Mouse (Mus musculus) kidney, embryonic 16.5 days (tissue): ENCODE results near the gene Nap1l5. TPM values are rescaled to one million over a fixed set of nuclear protein-coding genes. Genes with fewer than 3 reads are reported as not detected.

Source experiments
- ATAC-seq: fragments of 200-750 bp; cut with Nextera tagmentation; 2 replicates; pipeline ENCODE4 v1.8.0; 2017; ENCODE audit warnings: moderate TSS enrichment; ENCODE audit not compliant: low FRiP score, low TSS enrichment
- H3K27ac ChIP-seq: fragments of 300-500 bp; sonication (generic); 2 replicates; pipeline ENCODE4 v1.5.1; 2014; ENCODE audit warnings: low read length
- H3K27me3 ChIP-seq: fragments of 300-500 bp; sonication (generic); 2 replicates; pipeline ENCODE4 v1.6.1; 2014; ENCODE audit warnings: low read length, control low read depth, mixed read lengths; ENCODE audit not compliant: insufficient read depth
- H3K36me3 ChIP-seq: fragments of 300-500 bp; sonication (generic); 2 replicates; pipeline ENCODE4 v1.6.1; 2014; ENCODE audit warnings: low read length, control low read depth, mixed read lengths; ENCODE audit not compliant: insufficient read depth
- H3K4me1 ChIP-seq: fragments of 300-500 bp; sonication (generic); 2 replicates; pipeline ENCODE4 v1.6.1; 2014; ENCODE audit warnings: low read length, control low read depth, mixed read lengths; ENCODE audit not compliant: insufficient read depth
- H3K4me2 ChIP-seq: fragments of 300-500 bp; sonication (generic); replicated peaks from 2 replicates; pipeline ENCODE4 v1.6.1; 2014; ENCODE audit warnings: low read depth, low read length
- H3K4me3 ChIP-seq: fragments of 300-500 bp; sonication (generic); 2 replicates; pipeline ENCODE4 v1.5.1; 2014; ENCODE audit warnings: mild to moderate bottlenecking, low read length
- H3K9ac ChIP-seq: fragments of 300-500 bp; sonication (generic); replicated peaks from 2 replicates; pipeline ENCODE4 v1.6.1; 2014; ENCODE audit warnings: low read length
- H3K9me3 ChIP-seq: fragments of 300-500 bp; sonication (generic); 2 replicates; pipeline ENCODE4 v1.6.1; 2016; ENCODE audit warnings: low read length, control low read depth
- WGBS: fragments of 180-500 bp; shearing (Covaris S2); extraction: QIAGEN DNeasy Blood & Tissue Kit; methylation state at CpG from one replicate; pipeline ENCODE4 v1.1.7; 2014; 5-methylcytosine and 5-hydroxymethylcytosine counted together
- polyA plus RNA-seq: library from polyadenylated mRNA; unstranded; fragments of >200 nt; fragmentation: Nextera tagmentation; extraction: Ambion mirVana; gene quantifications from 2 replicates; pipeline ENCODE4 v1.2.1, GENCODE M21; 2015

Gene Nap1l5
- 0.85 and 1.8 TPM in 2 replicates for polyA plus RNA-seq

DNA sequence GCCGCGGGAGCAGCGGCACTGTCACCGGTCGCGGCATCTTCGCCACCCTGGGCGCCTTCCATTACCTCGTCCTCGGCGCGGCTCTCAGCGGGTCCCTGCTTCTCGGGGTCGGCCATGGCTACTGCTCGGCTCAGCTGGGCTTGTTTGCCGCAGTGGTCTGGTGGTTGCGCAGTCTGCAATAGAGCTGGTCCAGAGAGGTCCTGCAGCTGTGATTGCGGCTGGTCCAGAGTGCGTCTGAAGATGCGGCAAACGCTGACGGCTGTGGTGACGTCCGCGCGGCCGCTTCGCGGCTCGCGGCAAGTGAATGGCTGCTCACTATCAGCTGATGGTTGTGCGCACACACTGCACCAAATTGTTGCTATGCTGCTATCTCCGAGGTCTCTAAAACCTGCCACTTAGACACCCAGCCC is at the start of gene Nap1l5:
Nap1l5 (minus strand) TSS at position 225 of the 410 bp plus-strand sequence.
- Histone ChIP-seq H3K4me2 (peak within 1 kb of the TSS; percentile 52), H3K4me3 (peak within 1 kb of the TSS; percentile 40), H3K9me3 (peaks cover 20% of the 10 kb centered on the region), H3K36me3 (peaks cover 12% of the 10 kb centered on the region), H3K9ac (peak within 1 kb of the TSS; percentile 0; the same call in 1 of the 2 replicates), H3K27ac (no peak within 1 kb of the TSS), H3K27me3 (no peaks in the 10 kb centered on the region), H3K4me1 (0 out of 2 replicates have a peak, but pooled peaks cover 2% of the 10 kb centered on the region)
- ATAC-seq = peak; percentile 79; the same call in 1 of the 2 replicates
- WGBS = 42% methylated on average over 34 of the region's 34 CpGs

DNA sequence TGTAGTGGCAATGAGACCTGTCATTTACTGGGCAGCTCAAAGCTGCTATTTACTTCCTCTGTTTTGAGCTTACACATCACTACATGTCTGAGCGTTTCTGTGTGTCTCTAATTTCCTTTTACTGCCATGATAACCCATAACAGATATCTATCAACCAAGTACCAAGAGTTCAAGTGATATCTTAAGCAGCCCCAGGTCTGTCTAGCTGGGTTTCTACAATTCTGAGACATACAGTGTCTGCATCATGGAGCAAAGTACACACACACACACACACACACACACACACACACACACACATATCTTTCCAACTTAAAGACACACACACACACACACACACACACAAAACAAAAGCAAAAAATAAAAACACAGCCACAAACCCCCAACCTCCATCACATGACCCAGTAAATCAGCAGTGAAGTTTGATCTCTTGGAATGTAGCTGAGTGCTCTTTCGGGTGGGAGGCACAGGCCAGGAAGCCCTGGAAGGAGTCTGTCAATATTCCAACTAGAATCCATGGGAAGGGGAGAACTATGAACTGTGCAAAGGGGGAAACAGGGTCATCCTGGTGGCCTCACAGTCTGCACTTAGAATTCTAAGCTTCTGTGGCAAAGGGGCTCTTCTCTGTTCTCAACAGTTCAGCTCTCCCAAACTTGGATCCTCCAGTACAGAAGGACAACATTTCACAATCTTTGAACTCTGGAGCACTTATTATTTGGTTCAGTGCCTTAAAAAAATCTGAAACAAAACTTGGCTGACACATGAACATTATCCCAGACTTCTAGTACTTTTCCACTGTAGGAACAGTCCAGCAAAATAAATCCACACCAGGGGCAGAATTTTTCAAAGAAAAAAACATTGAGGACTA is 44.5 kb upstream of the Nap1l5 start:
- Histone ChIP-seq H3K9ac (no peak overlapping the region), H3K27ac (peak overlapping the region; percentile 72), H3K36me3 (no peaks in the 10 kb centered on the region), H3K27me3 (no peaks in the 10 kb centered on the region), H3K4me3 (no peak overlapping the region), H3K4me2 (no peak overlapping the region), H3K9me3 (no peaks in the 10 kb centered on the region), H3K4me1 (peaks cover 13% of the 10 kb centered on the region)
- peak; percentile 91 for ATAC-seq
- 30% methylated on average over 2 of the region's 2 CpGs for WGBS

DNA sequence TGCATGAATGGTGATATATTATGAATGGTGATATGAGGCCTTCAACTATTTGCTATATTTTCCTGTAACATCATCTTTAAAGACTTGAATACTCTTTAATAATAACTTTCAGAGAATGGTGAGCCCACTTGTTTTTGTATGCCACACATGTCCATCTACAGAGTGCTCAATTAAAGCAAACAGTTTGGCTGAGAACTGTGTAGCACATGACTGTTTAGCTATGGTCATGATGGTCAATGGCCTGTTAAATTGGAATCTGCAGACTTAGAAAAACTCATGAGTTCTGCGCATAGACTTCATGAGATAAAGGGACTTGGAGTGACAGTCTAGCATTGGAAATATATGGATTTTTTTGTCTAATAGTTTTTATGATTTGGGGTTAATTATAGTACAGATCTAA is 43.5 kb upstream of the Nap1l5 start:
- H3K27ac ChIP-seq = no peak overlapping the region
- H3K4me1 ChIP-seq = peaks cover 13% of the 10 kb centered on the region
- H3K4me2 ChIP-seq = no peak overlapping the region
- H3K9me3 ChIP-seq = no peaks in the 10 kb centered on the region
- no peaks in the 10 kb centered on the region for H3K36me3 ChIP-seq
- no peak; the same call in 1 of the 2 replicates for ATAC-seq
- 67% methylated on average over 1 of the region's 1 CpGs for WGBS
- no peaks in the 10 kb centered on the region for H3K27me3 ChIP-seq
- H3K9ac ChIP-seq = no peak overlapping the region
- H3K4me3 ChIP-seq = no peak overlapping the region

DNA sequence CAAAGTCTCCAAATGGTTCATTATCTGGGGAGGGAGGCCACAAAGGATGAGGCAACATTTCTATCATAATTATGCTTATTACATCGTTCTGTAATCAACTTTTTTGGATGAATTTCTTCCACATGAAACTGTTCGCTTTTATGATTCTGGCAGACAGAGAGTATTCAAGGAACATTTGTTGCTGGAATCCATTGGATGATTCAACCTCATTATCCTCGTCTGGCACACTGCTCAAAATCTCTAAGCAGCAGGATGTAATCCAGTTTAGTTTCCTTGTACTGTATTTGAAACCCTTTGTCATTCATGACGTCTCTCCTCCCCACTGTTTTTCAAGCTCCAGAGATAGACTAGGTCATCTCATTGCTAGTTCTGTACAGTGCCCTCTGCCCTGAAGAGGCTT is 40.0 kb upstream of the Nap1l5 start:
- WGBS = 82% methylated on average over 4 of the region's 4 CpGs
- H3K9ac ChIP-seq = no peak overlapping the region
- no peak for ATAC-seq
- no peak overlapping the region for H3K4me3 ChIP-seq
- H3K4me2 ChIP-seq = no peak overlapping the region
- H3K36me3 ChIP-seq = no peaks in the 10 kb centered on the region
- H3K4me1 ChIP-seq = peaks cover 11% of the 10 kb centered on the region
- H3K9me3 ChIP-seq = no peaks in the 10 kb centered on the region
- no peak overlapping the region for H3K27ac ChIP-seq
- no peaks in the 10 kb centered on the region for H3K27me3 ChIP-seq

- ATAC-seq = no peak
- 56% methylated on average over 2 of the region's 2 CpGs for WGBS
- H3K4me2 ChIP-seq = no peak overlapping the region
- H3K4me1 ChIP-seq = peaks cover 5% of the 10 kb centered on the region
- H3K27ac ChIP-seq = no peak overlapping the region
- no peaks in the 10 kb centered on the region for H3K9me3 ChIP-seq
- H3K9ac ChIP-seq = no peak overlapping the region
- no peak overlapping the region for H3K4me3 ChIP-seq
- no peaks in the 10 kb centered on the region for H3K36me3 ChIP-seq
- H3K27me3 ChIP-seq = no peaks in the 10 kb centered on the region
Measured at GRCm38 (mm10) chr6:58946246-58946645, 39.4 kb upstream of the Nap1l5 start.

- no peaks in the 10 kb centered on the region for H3K27me3 ChIP-seq
- no peaks in the 10 kb centered on the region for H3K9me3 ChIP-seq
- H3K4me1 ChIP-seq = no peaks in the 10 kb centered on the region
- ATAC-seq = no peak
- no peak overlapping the region for H3K4me3 ChIP-seq
- WGBS = 90% methylated on average over 3 of the region's 3 CpGs
- H3K4me2 ChIP-seq = no peak overlapping the region
- no peaks in the 10 kb centered on the region for H3K36me3 ChIP-seq
- no peak overlapping the region for H3K9ac ChIP-seq
- H3K27ac ChIP-seq = no peak overlapping the region
Measured at GRCm38 (mm10) chr6:58943958-58944357, 37.1 kb upstream of the Nap1l5 start.

GRCm38 (mm10) chr6:58942276-58942675 is 35.4 kb upstream of the Nap1l5 start:
- H3K27me3 ChIP-seq = no peaks in the 10 kb centered on the region
- H3K4me2 ChIP-seq = no peak overlapping the region
- H3K9me3 ChIP-seq = no peaks in the 10 kb centered on the region
- H3K36me3 ChIP-seq = no peaks in the 10 kb centered on the region
- H3K4me1 ChIP-seq = no peaks in the 10 kb centered on the region
- no peak overlapping the region for H3K9ac ChIP-seq
- 100% methylated on average over 2 of the region's 2 CpGs for WGBS
- no peak overlapping the region for H3K27ac ChIP-seq
- no peak overlapping the region for H3K4me3 ChIP-seq
- ATAC-seq = no peak

DNA sequence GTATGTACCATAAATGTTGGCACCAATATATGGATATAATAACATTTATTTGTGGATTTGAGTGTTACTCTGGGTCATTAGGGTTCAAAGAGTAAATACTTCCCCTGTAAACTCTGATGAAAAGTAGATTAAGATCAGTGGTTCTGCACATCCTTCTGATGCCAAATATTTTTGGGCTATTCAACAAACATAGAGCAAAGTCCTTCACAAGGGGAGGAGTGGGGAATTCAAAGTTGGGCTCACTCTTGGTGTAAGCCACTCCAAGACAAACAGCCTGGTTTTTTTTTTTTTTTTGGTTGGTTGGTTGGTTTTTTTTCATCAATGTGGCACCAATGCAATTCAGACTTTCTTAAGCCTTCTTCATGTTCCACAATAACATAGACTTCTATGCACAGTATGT is 30.9 kb upstream of the Nap1l5 start:
- no peak overlapping the region for H3K4me3 ChIP-seq
- H3K4me2 ChIP-seq = no peak overlapping the region
- H3K27ac ChIP-seq = no peak overlapping the region
- H3K27me3 ChIP-seq = no peaks in the 10 kb centered on the region
- H3K36me3 ChIP-seq = no peaks in the 10 kb centered on the region
- ATAC-seq = no peak
- no peak overlapping the region for H3K9ac ChIP-seq
- no peaks in the 10 kb centered on the region for H3K9me3 ChIP-seq
- no peaks in the 10 kb centered on the region for H3K4me1 ChIP-seq

GRCm38 (mm10) chr6:58934144-58934543 is 27.3 kb upstream of the Nap1l5 start:
- no peak overlapping the region for H3K4me2 ChIP-seq

GRCm38 (mm10) chr6:58933189-58933913 is 26.5 kb upstream of the Nap1l5 start:
- H3K36me3 ChIP-seq = no peaks in the 10 kb centered on the region
- H3K27ac ChIP-seq = no peak overlapping the region
- H3K9me3 ChIP-seq = no peaks in the 10 kb centered on the region
- H3K4me1 ChIP-seq = no peaks in the 10 kb centered on the region
- H3K9ac ChIP-seq = no peak overlapping the region
- H3K27me3 ChIP-seq = no peaks in the 10 kb centered on the region
- ATAC-seq = no peak
- WGBS = 52% methylated on average over 6 of the region's 6 CpGs
- H3K4me2 ChIP-seq = no peak overlapping the region
- no peak overlapping the region for H3K4me3 ChIP-seq

More at GRCm38 (mm10) chr6:58934144-58934543, 27.3 kb upstream of the Nap1l5 start:
- H3K9ac ChIP-seq = no peak overlapping the region
- no peak for ATAC-seq
- no peak overlapping the region for H3K4me3 ChIP-seq
- no peaks in the 10 kb centered on the region for H3K4me1 ChIP-seq
- no peaks in the 10 kb centered on the region for H3K9me3 ChIP-seq
- 68% methylated on average over 4 of the region's 4 CpGs for WGBS
- no peaks in the 10 kb centered on the region for H3K27me3 ChIP-seq
- no peaks in the 10 kb centered on the region for H3K36me3 ChIP-seq
- H3K27ac ChIP-seq = no peak overlapping the region
